Mouse (Mus musculus) cerebellum, adult 2 months (tissue): ENCODE measurements at regions not wholly inside any gene's neighbourhood (a gene's known extent, or its start where the extent isn't known, plus 50 kb on each side); places are given as distances from the start of the nearest gene placed in this dataset.
"Not testable (repeated sequence)": the region's sequence is repeated elsewhere in the genome, so short reads cannot be mapped to it uniquely, and the experiment has no call there.

Source experiments
- DNase-seq, 2 experiments: peaks; one replicate each; pipeline ENCODE4 v3.0.0; 2021
- H3K27ac ChIP-seq: fragments of 200-500 bp; 2 replicates; pipeline ENCODE4 v1.5.1; 2012; ENCODE audit warnings: low read length, control low read depth, inconsistent platforms; ENCODE audit not compliant: insufficient read depth
- H3K27me3 ChIP-seq: fragments of 200-500 bp; 2 replicates; pipeline ENCODE4 v1.6.1; 2012; ENCODE audit warnings: inconsistent platforms, mild to moderate bottlenecking, low read length, moderate library complexity; ENCODE audit not compliant: control insufficient read depth, insufficient read depth
- H3K4me1 ChIP-seq: fragments of 200-500 bp; 2 replicates; pipeline ENCODE4 v1.6.1; 2011; ENCODE audit warnings: low read length; ENCODE audit not compliant: control insufficient read depth, insufficient read depth
- H3K4me3 ChIP-seq: fragments of 200-500 bp; replicated peaks from 2 replicates; pipeline ENCODE3; 2011; ENCODE audit warnings: mild to moderate bottlenecking, low read depth, low read length, control low read depth; ENCODE audit not compliant: insufficient read depth
- CTCF ChIP-seq: fragments of 200-500 bp; IDR thresholded peaks from 2 replicates; pipeline ENCODE4 v1.5.1; 2011; ENCODE audit warnings: low read depth, mild to moderate bottlenecking, control low read depth, low read length, moderate library complexity, borderline replicate concordance; ENCODE audit not compliant: insufficient read depth
- POLR2A ChIP-seq: fragments of 200-500 bp; IDR thresholded peaks from 2 replicates; pipeline ENCODE4 v1.6.1; 2011; ENCODE audit warnings: low read length, control low read depth, borderline replicate concordance; ENCODE audit not compliant: insufficient read depth
- WGBS: fragments of 180-500 bp; shearing (Covaris S2); methylation state at CpG from one replicate; pipeline ENCODE4 v1.1.7; 2018; 5-methylcytosine and 5-hydroxymethylcytosine counted together

- no peak for TF ChIP-seq POLR2A
- no peak for TF ChIP-seq CTCF
- DNase-seq, result no peak
Observed at GRCm38 (mm10) chr8:102075611-102076010, 709.8 kb downstream of the Cdh11 start.

DNA sequence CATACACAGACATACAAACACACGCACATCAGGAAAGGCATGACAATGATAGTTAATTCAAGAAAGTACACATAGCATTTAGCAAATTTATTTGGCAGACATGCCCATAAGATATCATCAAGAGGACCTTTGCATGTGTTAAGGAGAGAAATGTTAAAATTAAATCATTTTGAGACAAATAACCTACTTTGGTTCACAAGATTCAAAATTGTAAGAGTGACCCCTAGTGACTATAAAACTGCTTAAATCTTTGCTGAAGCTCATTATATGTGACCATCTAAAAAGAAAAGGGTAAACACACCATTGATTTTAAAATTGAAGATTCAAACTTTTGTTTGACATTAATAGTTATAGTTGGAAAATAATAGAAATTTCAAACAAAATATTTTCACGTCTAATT, 721.3 kb downstream of the Cdh11 start:
- no peak for DNase-seq
- 97% methylated on average over 2 of the region's 2 CpGs for WGBS
- H3K4me1 ChIP-seq, result no peaks in the 10 kb centered on the region

More at GRCm38 (mm10) chr8:102075611-102076010, 709.8 kb downstream of the Cdh11 start:
- Histone ChIP-seq H3K27ac (no peak overlapping the region), H3K4me1 (no peaks in the 10 kb centered on the region), H3K27me3 (no peaks in the 10 kb centered on the region), H3K4me3 (no peak overlapping the region)
- WGBS, result 8% methylated on average over 1 of the region's 1 CpGs

GRCm38 (mm10) chr8:102053429-102053828, 732.0 kb downstream of the Cdh11 start:
- WGBS, result 92% methylated on average over 3 of the region's 3 CpGs
- no peak for TF ChIP-seq POLR2A
- TF ChIP-seq CTCF, result no peak

More for the DNA sequence above, 721.3 kb downstream of the Cdh11 start:
- no peak overlapping the region for H3K4me3 ChIP-seq
- no peaks in the 10 kb centered on the region for H3K27me3 ChIP-seq
- no peak for TF ChIP-seq POLR2A
- TF ChIP-seq CTCF, result no peak
- H3K27ac ChIP-seq, result no peak overlapping the region

DNA sequence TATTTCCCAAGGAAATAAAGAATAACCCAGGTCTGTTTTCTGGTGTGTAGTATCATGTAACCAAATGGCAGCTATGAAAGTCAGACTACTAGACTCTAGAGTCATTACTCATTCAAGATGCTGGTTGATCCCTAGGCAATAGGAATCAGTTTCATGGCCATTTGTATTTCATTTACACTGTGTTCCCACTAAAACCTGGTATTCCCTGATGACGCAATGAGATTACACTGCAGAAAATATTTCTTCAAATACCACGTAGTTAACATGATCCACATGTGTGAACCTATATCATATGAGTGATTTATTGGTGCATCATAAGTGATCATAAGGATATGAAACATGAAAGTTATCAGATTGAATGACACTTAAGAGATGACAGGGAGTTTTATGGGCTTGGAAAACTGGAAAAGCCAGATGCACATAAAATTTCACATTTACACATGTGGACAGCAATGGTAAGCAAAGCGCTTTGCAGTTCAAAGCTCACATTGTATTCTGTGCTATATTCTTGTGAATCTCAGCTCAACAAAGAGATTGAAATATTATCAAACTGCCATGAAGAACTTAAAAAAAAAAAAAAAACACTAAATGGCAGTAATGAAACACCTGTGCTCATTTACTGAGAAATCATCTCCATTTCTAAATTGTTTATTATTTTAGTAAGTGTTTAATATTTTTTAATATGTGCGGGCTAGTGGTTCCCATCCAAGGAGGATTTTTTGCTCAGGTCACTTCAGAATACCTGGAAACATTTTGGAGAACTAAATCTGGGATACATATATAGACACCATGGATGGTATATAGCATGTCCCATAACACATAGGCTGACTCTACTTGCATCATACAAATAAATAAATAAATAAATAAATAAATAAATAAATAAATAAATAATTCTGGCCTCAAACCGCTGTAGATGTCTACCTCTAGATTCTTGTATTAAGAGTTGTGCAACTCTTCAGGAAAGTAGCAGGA, 758.2 kb downstream of the Cdh11 start:
- Histone ChIP-seq H3K4me3 (no peak overlapping the region), H3K27me3 (no peaks in the 10 kb centered on the region), H3K27ac (no peak overlapping the region), H3K4me1 (peaks cover under 1% of the 10 kb centered on the region)
- TF ChIP-seq CTCF (no peak), POLR2A (no peak)
- no peak for DNase-seq
- WGBS, result 94% methylated on average over 5 of the region's 5 CpGs

More at GRCm38 (mm10) chr8:102053429-102053828, 732.0 kb downstream of the Cdh11 start:
- Histone ChIP-seq H3K27ac (no peak overlapping the region), H3K4me1 (no peaks in the 10 kb centered on the region), H3K27me3 (no peaks in the 10 kb centered on the region), H3K4me3 (no peak overlapping the region)
- no peak for DNase-seq

DNA sequence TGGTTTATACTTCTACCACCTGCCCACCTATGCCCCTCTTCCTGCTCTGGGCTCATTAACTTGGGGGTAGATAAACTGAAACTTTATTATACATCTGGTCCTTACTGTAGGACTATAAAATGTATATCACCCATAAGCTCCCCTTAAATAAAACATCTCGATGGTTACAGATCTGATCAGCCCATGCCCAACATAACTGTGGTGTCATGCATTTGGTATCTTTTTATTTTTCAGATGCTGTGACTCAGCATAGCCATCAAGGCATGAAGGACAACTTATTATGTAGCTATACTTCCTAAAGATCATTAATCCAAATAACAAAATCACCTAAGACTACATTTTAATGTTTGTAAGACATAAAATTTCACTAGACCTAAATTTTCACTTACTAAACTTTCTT, 761.0 kb downstream of the Cdh11 start:
- 91% methylated on average over 1 of the region's 1 CpGs for WGBS
- H3K27ac ChIP-seq, result no peak overlapping the region
- no peak for TF ChIP-seq POLR2A
- no peak for TF ChIP-seq CTCF
- H3K4me1 ChIP-seq, result no peaks in the 10 kb centered on the region
- H3K27me3 ChIP-seq, result no peaks in the 10 kb centered on the region
- no peak for DNase-seq
- no peak overlapping the region for H3K4me3 ChIP-seq

DNA sequence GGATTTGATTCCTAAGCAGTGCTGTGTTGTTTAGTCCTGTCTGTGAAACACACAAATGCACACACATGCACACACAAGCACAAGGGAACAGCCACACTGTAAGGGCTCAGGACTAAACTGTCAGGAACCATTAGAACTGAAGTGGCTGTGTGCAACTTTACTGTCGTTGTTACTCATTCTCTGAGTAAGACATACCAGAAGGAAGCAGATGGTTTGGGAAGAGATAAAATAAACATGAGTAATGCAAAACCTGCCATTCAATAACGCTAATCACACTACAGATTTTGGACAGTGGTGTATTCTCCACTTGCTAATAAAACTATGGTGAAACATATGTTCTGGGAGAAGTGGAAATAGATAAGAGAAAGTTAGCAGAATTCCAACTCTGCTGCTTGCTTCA, 767.7 kb downstream of the Cdh11 start:
- no peak overlapping the region for H3K4me3 ChIP-seq
- WGBS, result 32% methylated on average over 2 of the region's 2 CpGs
- no peaks in the 10 kb centered on the region for H3K4me1 ChIP-seq
- TF ChIP-seq POLR2A (no peak), CTCF (no peak)
- no peaks in the 10 kb centered on the region for H3K27me3 ChIP-seq
- no peak overlapping the region for H3K27ac ChIP-seq
- no peak for DNase-seq

- Histone ChIP-seq H3K4me1 (no peaks in the 10 kb centered on the region), H3K27ac (no peak overlapping the region), H3K4me3 (no peak overlapping the region), H3K27me3 (no peaks in the 10 kb centered on the region)
- no peak for DNase-seq
- no peak for TF ChIP-seq CTCF
- TF ChIP-seq POLR2A, result no peak
- WGBS, result 47% methylated on average over 4 of the region's 4 CpGs
Observed at GRCm38 (mm10) chr8:102000326-102001016, 785.0 kb downstream of the Cdh11 start.

- not testable (repeated sequence) for H3K4me1 ChIP-seq, H3K27ac ChIP-seq, DNase-seq, H3K27me3 ChIP-seq, H3K4me3 ChIP-seq
- WGBS, result 86% methylated on average over 2 of the region's 2 CpGs
Observed at GRCm38 (mm10) chr8:101996761-101997160, 788.7 kb downstream of the Cdh11 start.
